Mouse (Mus musculus) heart, postnatal 4 days (tissue): ENCODE measurements around the gene Fbxw11. TPM values are rescaled to one million over a fixed set of nuclear protein-coding genes. Genes with fewer than 3 reads are reported as not detected.

Experiments
- DNase-seq: peaks from one replicate; pipeline ENCODE4 v3.0.0; 2021
- total RNA-seq, 2 experiments: library from RNA; stranded (reverse); gene quantifications; 2 replicates each; pipeline ENCODE4 v1.2.3; 2021

The Fbxw11 gene
- total RNA-seq, 2 experiments from 2014 or later: 77.1 to 77.3 TPM

DNA sequence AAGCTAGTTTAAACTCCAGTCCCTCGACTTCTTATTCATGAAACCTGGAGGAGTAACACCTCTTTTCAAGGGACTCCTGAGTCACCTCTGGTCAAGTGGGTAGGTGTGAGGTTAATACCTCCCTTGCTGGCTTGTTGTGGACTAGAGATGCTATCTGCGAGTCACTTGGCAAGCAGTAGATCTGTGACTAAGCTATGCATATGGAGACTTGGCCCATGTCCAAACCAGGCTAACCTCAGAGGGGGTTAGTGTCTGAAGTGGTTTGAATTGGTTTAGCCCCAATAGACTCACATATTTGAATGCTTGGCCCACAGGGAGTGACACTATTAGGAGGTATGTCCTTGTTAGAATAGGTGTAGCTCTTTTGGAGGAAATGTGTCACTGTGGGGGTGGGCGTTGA is 120.2 kb downstream of the Fbxw11 start:
- DNase-seq: no peak

DNA sequence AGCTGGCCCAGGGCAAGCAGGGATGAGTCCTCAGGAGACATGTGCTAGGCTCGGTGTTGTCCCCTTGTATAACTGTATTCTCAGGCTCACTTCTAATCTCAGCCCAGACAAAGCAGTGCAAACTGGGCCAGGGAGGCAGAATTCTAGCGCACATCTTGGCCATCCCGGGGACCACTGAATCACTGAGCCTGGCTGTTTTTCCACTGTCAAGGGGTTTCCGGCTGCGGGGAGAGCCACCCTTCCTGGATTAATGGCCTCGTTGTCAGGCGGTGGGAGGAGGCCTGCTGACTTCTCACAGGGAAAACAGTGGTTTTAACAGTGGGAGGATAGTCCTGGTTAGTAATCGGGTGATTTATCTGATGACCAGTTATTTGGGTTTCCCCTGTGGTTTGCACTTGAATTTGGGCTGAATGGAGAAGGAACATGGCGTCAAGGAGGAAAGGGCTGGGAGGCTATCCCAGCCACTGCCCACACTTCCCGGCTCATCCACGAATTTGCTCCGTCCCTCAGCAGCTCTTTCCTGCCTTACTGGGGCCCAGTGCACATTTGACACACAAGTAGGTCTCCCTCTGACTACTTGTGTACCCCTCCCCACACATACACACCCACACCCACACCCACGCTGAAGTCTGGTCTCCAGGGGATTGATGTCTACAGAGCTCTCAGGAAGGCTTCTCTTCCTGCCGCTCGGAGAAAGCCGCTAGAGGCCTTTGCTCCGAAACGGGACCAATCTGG is 125.1 kb downstream of the Fbxw11 start:
- no peak for DNase-seq

DNA sequence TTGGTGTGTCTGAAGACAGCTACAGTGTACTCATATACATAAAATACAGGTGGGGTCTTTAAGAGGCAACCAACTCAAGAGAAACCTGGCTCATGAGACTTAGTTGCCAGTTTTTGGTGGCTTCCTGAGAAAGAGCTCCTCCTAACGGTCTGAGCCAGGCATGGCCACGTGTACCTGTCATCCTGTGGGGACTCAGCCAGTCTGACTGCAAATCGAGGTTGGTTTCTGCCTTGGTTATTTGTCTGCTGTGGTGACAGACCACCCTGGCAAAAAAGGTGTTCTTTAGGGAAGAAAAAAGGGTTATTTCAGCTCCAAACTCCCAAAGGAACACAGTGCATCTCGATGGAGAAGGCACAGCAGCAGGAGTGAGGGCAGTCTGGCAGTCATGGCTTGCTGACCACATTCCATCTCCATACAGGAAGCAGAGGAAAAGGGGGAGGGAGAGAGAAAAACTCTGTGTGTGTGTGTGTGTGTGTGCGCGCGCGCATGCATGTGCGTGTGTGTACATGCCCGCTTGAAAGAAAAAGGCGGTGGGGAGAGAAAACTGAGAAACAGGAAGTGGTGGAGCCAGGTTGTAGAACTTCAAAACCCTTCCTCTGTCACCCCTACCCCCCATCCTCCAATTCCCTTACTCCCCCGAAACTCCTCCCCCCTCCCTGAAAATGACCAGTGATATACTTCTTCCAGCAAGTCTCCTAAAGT is 126.3 kb downstream of the Fbxw11 start:
- DNase-seq: no peak

DNA sequence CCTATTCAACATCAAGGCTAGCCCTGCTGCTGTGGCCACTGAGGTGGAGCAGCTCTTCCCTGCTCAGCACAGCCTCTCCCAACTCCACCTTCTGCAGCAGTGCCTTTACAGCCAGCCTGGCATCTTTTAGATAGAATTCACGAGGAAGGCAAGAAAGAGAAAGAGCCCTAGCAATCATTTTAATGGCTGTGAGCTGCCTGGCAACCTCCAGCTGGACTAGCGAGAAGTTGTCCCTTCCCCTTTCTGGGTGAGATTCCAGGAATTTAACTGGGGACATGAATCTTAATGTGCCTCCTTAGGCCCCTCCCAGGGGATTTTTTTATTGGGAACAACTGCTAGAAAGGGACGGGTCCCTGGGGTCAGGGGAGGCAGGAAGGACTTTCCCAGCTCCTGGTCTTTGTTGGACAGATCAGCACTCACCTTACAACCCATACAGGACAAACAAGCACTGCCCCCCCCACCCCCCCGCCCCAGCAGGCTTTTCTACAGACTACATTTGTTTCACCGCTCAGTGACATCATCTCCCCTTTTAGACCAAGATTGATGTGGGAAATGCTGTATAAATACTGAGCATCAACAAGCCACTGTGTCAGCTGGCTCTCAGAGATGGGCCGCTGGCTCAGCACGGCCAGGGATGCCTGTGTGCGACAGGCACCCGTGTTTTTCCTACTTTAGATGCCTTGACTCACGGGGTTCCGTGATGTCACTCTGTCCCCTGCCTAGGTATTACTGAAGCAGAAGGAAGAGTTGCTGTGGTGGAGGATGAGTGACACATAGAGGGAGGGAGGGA is 138.4 kb downstream of the Fbxw11 start:
- DNase-seq: no peak

DNA sequence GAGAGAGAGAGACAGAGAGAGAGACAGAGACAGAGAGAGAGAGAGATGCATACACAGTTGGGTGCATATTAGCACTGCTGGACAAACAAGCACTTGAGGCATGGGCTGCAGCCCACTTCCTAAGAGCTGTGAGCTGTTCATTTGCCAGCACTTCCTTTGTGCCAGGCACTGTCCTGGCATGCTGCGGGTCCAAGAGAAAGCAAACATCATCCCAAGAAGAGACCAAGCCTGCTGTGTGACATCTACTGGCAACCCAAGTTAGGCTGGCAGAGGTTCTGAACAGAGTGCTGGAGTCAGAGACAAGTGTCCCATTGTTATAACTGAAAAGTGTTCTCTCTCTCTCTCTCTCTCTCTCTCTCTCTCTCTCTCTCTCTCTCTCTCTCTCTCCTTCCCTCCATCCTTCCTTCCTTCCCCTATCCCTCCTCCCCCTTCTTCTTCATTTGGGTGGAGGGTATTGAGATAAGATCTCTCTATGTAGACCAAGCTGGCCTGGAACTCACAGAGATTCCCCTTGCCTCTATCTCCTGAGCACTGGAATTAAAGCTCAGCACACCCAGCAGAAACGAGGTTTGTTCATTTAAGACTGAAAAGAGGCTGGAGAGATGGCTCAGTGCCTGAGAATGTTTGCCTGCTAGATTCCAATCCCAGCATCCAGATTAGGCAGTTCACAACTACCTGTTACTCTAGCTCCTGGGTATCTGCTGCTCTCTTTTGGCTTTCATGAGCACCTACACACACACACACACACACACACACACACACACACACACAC is 139.3 kb downstream of the Fbxw11 start:
- no peak for DNase-seq

DNA sequence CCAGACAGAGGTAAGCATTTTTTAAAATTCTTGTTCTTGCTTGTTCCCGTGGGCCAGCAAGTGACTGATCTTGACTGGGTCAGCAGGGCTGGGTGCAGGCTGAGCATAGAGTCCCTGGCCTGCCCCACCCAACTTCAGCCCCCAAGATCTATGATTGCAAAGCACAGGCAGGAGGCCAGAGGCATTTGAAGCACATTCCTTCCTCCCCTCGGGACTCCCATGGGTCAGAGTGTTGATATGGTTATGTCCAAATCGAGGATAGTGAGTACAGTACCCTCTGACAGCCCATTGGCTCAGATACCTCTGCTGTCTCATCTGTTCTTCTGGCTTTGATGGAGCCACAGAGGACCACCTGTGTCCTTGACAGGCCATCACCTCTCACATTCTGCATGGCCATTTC is 140.2 kb downstream of the Fbxw11 start:
- no peak for DNase-seq

DNA sequence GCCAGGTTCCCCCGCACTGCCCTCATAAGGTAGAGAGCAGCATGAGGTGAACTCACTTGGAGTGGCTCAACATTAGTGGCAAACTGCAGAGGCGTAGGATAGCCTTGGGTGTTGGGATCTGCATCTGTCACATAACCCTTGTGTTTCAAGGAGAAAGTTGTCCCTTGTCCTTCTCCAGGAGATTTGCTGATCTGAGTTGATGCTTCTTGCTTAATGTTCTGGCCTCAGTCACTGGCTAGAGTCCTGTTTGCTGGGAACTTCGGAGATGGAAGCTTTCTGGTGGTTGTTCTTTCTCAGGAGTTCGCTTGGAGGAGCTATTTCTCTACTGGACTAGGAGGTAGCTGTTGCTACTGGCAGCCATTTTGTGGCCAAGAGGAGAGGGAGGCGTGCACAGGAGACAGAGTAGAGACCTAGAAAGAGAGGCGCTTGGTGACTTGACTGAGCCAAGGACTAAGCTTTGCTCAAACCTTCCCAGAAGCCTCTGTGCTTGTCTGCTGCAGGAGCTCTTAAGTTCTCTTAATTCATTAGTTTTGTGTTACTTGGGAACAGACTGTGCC is 143.1 kb downstream of the Fbxw11 start:
- DNase-seq: no peak

DNA sequence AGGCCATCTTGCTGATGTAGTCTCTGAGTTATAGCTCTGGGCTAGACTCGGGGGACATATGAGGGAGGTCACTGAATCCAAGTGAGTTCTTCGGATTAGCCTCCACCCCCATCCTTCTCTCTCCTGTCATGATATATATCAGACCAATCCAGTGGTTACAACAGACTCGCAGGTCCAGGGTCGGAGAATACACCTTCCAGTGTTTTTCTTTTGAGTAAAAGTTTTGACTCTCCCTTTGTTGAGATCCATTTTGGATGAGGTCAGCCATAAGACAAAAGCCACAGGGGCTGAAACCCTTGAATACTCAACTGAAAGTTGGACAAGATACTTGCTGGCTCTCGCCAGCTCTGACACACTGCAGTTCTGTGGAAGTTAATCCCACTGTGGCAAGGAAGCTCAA is 143.7 kb downstream of the Fbxw11 start:
- no peak for DNase-seq

DNA sequence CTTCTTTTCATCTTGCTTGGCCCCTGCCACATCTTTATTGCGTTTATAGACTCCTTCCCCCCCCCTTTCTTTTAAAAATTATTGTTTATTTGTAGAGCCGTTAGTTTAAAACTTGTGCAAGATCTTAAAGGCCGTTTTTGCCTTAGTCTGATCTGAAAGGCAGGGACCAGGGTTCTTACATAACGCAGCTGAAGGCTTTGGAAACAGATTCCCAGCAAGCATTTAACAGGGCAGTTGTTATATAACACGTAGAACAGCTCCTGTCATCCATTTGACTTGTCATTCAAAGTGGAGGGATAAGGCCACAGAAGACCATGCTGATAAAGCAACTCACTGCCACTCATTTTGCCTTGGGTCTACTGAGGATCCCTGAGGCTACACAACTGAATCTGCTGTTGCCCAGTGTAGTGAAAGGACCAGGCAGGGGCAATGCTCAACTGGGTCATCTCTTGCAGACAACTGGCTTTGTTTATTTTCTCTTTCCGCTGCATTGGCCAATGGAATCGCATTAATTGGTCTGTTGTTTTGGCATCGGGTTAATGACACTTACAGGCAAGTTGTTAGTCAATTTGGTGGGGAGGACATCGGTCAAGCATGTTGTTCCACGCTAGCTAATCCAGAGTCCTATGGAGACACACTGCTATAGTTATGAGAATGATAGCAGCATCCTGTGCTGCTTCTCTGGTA is 152.4 kb downstream of the Fbxw11 start:
- DNase-seq: no peak

Other genes with a start within 250 kb of the Fbxw11 start
- 10 to 100 TPM; 24.3 to 26.1 TPM for gene Ubtd2, start 187.4 kb upstream of the Fbxw11 start, total RNA-seq
- under 1 TPM in 1 of 2 experiments, not detected in 1; 0.47 TPM for gene Efcab9, start 110.6 kb upstream of the Fbxw11 start, total RNA-seq
- gene Stk10, start 109.4 kb upstream of the Fbxw11 start, total RNA-seq: 10 to 100 TPM; 11.8 to 12.7 TPM
- not detected for gene Smim23, start 181.9 kb downstream of the Fbxw11 start, total RNA-seq